Mouse (Mus musculus): Measurements from ENCODE around the gene Uts2b.

GRCm38 (mm10) chr16:27347521-27347920, 22.5 kb downstream of the Uts2b start:
- TF ChIP-seq CTCF (IDR thresholded peaks at IDR 0.05; ENCODE audit: borderline replicate concordance, insufficient read depth, low read depth, low read length) (no peak), POLR2A (IDR thresholded peaks at IDR 0.05; ENCODE audit: borderline replicate concordance, insufficient read depth, low read length) (no peak)

Data from cerebellum, adult 2 months (tissue).